Mouse (Mus musculus) cerebellum, adult 11 months (tissue): ENCODE measurements around the gene Psma5.
"Not testable (repeated sequence)": the region's sequence is repeated elsewhere in the genome, so short reads cannot be mapped to it uniquely, and the experiment has no call there.

Experiments
- DNase-seq: peaks from one replicate; pipeline ENCODE4 v3.0.0; 2022

The Psma5 gene

DNA sequence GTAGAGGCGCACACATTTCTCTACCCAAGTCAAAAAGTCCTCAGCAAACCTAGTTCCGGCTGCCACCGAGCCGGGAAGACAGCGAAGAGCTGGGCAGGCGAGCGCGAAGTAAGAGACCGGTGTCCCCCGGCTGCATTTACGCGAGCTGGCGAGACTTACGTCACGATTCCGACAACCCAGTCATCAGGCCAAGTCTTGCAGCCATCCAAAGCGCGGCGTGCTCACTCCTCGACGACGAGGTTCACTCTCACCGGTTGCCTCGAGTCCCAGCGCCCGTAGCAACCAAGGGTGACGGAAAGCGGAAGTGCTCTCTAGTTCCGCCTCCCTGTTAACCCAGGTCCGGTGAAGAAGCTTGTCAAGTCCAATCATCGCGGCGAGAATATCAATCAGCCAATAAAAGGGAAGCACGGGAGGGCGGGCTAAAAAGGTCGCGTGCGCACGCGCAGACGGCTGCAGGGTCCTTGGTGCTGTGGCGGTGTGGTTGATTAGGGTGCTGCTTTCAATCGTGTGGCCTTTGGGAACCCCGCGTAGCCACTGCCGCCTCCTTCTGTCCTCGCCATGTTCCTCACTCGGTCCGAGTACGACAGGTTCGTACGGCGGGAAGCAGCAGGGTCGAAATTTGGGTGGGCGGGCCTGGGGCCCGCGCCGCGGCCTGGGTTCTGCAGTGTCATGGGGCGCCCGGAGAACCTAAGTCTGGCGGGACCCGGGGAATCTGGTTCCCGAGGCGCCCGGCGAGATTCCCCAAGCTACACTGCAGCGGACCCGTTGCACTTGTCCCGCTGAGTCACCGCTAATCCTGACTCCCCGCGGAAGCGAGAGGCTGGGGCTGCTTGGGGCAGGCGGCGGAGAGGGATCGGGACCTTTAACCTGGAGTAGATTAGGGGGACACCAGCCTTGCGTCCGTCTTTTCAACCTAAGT lies at the start of gene Psma5:
Gene Psma5, plus strand, starts transcription at position 208 of the 919 bp plus-strand sequence.
- peak; percentile 93 for DNase-seq

DNA sequence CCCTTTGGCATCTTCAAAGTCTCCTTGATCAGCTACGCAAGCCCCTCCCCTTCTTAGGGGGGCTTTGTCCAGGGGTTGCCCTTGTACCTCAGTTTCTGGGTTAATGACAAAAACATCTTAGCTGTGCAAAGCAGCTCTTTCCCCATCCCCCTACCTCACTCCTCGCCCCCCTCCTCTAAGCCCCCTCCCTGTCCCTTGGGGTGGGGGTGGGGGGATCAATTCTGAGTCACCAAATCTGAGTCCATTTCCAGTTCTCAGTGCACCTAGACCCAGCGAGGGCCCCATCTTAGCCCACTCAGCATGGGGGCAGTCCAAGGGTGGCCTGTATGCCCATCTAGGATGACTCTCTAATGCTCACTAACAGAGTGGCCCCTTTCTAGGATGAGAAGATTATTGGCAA lies 47.7 kb upstream of the Psma5 start:
- no peak for DNase-seq

DNA sequence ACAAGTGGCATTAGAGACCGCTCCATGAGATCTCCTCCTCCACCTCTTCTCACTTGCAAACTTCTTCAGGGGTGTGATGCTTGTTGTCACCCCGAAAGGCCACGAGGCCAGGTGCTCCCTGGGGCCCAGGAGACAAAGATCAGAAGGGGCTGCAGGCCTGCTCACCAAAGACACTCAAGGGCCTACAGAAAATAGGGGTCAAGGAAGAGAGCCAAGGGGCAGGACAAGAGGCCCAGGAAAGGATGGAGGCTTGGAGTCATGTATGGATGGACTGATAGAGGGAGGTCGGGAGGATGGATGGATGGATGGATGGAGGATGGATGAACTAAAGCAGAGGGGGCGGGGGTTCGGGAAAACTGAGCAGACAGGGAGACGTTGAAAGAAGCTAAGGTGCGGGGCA lies 47.2 kb upstream of the Psma5 start:
- DNase-seq, result no peak

DNA sequence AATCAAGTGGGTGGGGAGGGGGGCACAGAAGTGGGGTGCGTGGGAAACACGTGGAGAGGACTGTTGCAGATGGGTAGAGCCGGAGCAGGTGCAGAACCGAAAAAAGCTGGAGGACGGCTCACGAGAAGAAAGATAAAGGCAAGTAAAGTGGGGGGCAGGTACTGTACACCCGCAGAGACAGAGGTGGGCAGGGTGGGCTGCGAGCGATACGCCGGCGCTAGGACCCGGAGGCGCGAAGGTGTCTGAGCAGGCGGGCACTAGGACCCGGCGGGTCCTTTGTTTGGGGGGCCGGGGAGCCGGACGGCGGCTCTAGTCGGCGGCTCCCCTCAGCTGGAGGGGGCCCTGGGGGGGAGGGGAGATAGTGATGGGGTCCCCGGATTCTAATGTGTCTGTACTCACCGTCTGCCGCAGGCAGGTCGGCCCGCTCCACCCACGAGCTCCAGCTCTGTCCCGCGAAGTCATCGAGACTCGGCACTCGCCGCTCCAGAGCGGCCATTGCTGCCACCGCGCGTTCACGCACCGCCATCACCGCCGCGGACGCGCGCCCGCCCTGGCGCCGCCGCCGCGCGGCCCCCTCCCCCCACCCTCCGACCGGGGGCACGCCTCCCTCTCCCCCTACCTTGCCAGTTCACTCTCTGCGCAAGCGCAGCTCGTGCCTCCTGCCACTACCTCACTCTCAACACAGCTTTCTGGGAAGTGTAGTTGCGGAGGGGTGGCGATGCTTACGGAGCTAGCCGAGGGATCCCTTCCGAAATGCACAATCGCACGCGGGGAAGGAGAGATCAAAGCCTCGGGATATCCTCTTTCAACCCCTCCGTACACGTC lies 46.6 kb upstream of the Psma5 start:
- DNase-seq, result peak; percentile 94

DNA sequence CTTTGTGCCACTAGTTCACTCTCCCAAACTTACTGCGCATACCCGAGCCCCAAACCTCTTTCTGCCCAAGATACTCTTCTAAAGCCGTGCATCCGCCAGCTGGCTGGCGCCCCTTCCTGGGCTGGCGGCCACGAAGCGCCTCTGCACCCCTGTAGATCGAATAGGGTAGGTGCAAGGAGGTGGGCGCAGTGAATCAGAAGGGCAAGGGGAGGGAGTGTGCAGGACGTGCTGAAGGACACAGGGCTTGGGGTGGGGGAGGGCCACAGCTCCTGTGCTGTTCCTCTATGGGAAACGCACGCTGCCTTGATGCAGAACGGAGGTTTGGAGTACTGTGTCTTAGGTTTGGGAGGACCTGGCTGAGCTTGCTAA lies 46.0 kb upstream of the Psma5 start, which contains the start of gene Atxn7l2:
Gene Atxn7l2, minus strand, starts transcription at position 164 of the 369 bp plus-strand sequence.
- DNase-seq, result no peak

GRCm38 (mm10) chr3:108211845-108212244 lies 44.9 kb upstream of the Psma5 start:
- peak; percentile 30 for DNase-seq

GRCm38 (mm10) chr3:108212406-108212805 lies 44.3 kb upstream of the Psma5 start:
- DNase-seq, result peak; percentile 33

DNA sequence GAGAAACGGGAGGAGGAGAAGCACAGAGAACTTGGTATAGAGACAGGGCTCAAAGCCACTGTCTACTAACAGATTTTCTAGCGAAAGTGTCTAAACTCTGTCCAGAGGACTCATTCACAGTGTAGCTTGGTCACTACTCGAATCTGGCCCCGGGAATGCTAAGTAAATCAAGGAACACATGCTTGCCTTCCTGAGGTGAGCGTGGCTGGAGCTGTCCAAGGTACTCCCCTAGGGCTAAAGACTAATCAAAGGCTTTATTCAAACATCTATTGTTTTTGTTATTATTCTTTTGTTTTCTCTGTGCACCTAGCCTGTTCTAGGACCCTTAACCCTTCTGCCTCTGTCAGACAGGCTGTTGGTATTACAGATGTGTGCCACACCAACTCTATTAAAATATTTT lies 42.0 kb upstream of the Psma5 start:
- DNase-seq, result no peak

DNA sequence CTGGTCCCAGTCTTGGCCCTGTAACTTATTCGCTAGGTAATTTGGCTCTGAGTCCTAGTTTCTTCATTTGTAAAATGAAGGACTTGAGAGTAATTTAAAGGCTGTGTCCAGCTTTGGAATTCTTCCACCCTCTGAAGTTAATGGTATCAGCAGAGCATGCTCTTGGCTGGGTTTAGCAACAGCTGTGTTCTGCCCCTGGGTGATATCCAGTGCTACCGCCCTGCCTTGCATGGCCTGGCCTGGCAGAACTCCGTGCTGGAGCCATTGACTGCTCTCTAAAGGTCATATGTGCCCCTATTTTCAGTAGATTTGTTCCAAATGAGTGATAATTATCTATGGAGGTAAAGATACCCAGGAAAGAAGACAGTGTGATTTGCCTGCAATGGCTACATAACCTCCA lies 36.1 kb upstream of the Psma5 start:
- DNase-seq, result no peak

DNA sequence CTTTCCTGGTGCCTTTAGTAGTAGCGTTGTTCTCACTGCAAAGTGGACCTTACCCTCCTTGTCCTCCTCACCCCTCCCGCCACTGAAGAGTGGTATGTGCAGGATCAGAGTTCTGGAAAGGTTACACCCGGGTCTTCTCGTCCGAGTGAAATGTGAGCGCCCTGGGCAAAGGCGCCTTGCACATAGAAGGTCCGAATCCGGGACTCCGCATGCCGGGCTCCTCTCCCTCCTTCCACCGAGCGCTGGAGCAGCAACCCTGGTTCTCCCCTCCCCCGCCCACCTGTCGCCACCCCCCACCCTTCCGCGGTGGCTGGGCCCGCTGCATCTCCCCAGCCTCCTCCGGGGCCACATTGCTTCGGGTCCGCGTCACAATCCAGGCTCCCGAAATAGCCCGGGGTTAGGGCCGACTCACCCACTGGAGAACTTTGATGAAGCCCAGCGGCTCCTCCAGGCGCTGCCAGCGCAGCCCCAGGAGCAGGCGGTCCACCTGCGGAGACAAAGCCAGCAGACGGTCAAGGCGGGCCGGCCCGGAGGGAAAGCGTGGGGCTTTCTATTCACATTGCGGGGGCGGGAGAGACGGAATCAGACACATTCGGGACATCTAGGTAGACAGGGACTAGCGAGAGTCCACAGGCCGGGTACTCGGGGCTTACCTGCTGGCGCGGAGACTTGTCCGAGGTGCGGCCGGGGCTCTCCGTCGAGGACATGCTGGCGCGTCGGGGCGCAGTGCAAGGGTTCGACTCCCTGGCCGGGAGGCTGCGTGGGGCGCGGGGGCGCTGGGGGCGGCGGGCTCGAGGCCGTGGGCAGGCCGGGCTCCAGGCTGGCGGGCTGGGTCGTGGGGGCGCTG lies 30.8 kb upstream of the Psma5 start:
- DNase-seq, result no peak

DNA sequence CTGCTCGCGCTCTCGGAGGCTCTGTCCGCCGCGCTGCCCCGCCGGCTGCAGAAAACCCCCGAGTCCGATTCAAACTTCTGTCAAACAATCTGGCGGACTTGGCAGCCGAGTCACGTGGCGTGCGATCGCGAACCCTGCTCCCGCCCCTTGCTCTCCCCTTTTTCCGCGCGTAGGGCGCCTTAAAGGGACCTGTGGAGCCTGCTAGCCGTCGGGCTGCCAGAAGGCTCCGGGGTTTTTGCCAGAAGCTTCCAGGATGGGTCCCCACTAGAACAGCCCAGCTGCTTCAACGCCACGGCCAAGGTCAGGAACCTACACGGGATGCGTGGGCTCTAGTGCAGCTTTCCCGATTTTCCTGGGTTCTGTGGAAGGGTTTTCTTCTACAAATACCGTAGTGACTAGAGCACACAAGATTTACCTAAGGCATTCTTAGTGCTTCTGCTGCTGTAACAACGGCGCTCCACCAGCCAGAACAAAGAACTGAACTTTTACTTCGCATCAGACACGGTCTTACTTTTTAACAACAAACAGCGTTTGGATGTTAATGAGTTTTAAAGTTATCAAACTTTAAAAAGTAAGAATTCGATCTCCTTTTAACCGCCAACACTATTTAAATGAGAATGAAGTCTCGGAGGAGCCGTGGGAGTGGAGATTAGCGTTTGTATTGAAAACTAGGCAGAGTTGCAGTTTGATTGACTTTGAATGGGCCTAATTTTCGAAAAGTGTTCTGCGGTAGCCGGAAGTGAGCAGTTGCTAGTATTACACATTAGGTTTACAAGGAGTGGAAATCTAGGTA lies 30.0 kb upstream of the Psma5 start, which contains the start of gene Sypl2:
Gene Sypl2, minus strand, starts transcription at position 91 of the 793 bp plus-strand sequence.
- DNase-seq, result no peak

- DNase-seq, result no peak
These were observed 29.2 kb upstream of the Psma5 start for GRCm38 (mm10) chr3:108227521-108227920.

- no peak for DNase-seq
These were observed 25.1 kb upstream of the Psma5 start for GRCm38 (mm10) chr3:108231646-108232045.

GRCm38 (mm10) chr3:108237474-108238102 lies 19.1 kb upstream of the Psma5 start:
- not testable (repeated sequence) for DNase-seq

DNA sequence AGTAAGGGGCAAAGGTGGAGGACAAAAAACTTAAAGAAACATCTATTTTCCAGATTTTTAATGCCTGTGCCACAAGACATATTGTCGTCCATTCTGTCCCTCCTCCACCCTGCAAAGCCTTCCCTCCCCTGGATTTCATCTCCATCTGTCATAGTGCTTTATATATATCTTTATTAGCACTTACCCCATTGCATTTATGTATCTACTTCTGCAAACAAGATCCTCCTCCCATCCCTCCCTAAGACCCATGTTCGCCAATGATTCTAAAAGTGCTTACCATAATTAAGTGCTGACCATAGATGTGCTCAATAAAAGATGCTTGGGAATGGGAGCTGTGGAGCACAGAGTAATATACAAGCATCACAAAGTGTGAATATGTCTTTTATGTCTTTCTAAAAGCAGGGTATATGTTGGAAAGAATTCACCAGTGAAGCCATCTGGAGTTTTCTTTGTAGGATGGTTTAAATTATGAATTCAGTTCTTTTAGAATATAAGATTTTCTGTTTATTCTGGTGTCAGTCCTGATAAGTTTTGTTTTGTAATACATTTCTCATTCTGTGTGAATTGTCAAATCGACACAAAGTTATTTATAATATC lies 15.4 kb upstream of the Psma5 start:
- no peak for DNase-seq

DNA sequence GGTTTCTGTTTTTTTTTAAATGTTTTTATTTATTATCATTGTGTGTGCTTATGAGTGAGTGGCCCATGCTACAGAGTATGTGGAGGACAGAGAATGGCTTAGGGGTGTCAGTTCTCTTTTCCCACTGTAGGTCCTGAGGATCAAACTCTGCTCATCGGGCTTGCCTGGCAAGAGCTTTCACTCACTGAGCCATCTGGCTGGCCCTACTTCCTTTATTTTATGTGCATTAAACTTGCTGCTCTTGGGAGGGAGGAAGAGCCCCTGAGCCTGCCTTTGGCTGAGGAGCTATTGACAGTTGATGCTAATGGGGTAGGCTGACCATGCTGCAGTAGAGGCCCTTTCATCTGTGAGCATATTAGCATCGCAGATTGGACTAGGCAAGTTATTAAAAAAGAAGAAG lies 9.9 kb upstream of the Psma5 start:
- no peak for DNase-seq

- DNase-seq, result no peak
These were observed 1.2 kb downstream of the Psma5 start for GRCm38 (mm10) chr3:108257831-108258500.

- DNase-seq, result no peak
These were observed 2.6 kb downstream of the Psma5 start for GRCm38 (mm10) chr3:108259319-108259718.

GRCm38 (mm10) chr3:108279495-108279894 lies 22.8 kb downstream of the Psma5 start:
- DNase-seq, result not testable (repeated sequence)
